Mouse (Mus musculus) CH12.LX (cell line): ENCODE results near the gene Osbp2. TPM values are rescaled to one million over a fixed set of nuclear protein-coding genes. Genes with fewer than 3 reads are reported as not detected.

Experiments
- DNase-seq: peaks from one replicate; pipeline ENCODE4 v3.0.0-alpha.2; 2013; ENCODE audit errors: extremely low read depth
- H3K27ac ChIP-seq: 2 replicates; pipeline ENCODE4 v1.5.1; 2012; ENCODE audit warnings: low read depth, mild to moderate bottlenecking, control low read depth, moderate library complexity; ENCODE audit not compliant: insufficient read depth
- H3K27me3 ChIP-seq: replicated peaks from 2 replicates; pipeline ENCODE3; 2012; ENCODE audit warnings: inconsistent platforms
- H3K36me3 ChIP-seq, 2 experiments: replicated peaks in 1 of 2; 2 replicates each; pipeline versions ENCODE3 to v1.6.1; 2012; ENCODE audit warnings: inconsistent platforms in 1 of 2, low read length in 1 of 2, mild to moderate bottlenecking in 1 of 2, mixed read lengths in 1 of 2, moderate library complexity in 1 of 2; ENCODE audit not compliant: control insufficient read depth in 1 of 2, insufficient read depth in 1 of 2
- H3K4me1 ChIP-seq, 2 experiments: 2 replicates each; pipeline ENCODE4 v1.6.1; 2012; ENCODE audit warnings: inconsistent platforms in 1 of 2, moderate library complexity in 1 of 2; ENCODE audit not compliant: insufficient read depth in 2 of 2, control insufficient read depth in 1 of 2
- H3K4me2 ChIP-seq: 2 replicates; pipeline ENCODE4 v1.6.1; 2012; ENCODE audit warnings: low read depth, mild to moderate bottlenecking, control low read depth; ENCODE audit not compliant: poor library complexity, insufficient read depth, severe bottlenecking
- H3K4me3 ChIP-seq, 3 experiments: fragments of 150-350 bp in 1 of 3; sonication (generic) in 1 of 3; replicated peaks in 1 of 3; 2 replicates each; pipeline versions ENCODE3 to v1.5.1; 2011 to 2012; ENCODE audit warnings: low read depth in 2 of 3, low read length in 2 of 3, mild to moderate bottlenecking in 2 of 3, moderate library complexity in 2 of 3, control low read depth in 1 of 3, improper control_type of control experiment in 1 of 3, inconsistent platforms in 1 of 3, mixed read lengths in 1 of 3; ENCODE audit not compliant: poor library complexity in 1 of 3
- H3K79me2 ChIP-seq: replicated peaks from 2 replicates; pipeline ENCODE4 v1.6.1; 2012; ENCODE audit warnings: mild to moderate bottlenecking, moderate library complexity; ENCODE audit not compliant: control insufficient read depth, poor library complexity, insufficient read depth, severe bottlenecking; ENCODE audit errors: extremely low read depth
- H3K9ac ChIP-seq: 2 replicates; pipeline ENCODE4 v1.6.1; 2012; ENCODE audit warnings: low read depth, mild to moderate bottlenecking, control low read depth, moderate library complexity; ENCODE audit not compliant: insufficient read depth
- H3K9me3 ChIP-seq: replicated peaks from 2 replicates; pipeline ENCODE3; 2012; ENCODE audit warnings: low read length, inconsistent platforms, mixed read lengths
- BHLHE40 ChIP-seq: IDR thresholded peaks from 2 replicates; pipeline ENCODE4 v1.6.1; 2011; ENCODE audit warnings: mild to moderate bottlenecking, low read depth, low read length, improper control_type of control experiment
- CHD1 ChIP-seq: IDR thresholded peaks from 2 replicates; pipeline ENCODE4 v1.6.1; 2012; ENCODE audit warnings: low read depth, low read length, improper control_type of control experiment, inconsistent platforms
- CTCF ChIP-seq, 2 experiments: IDR thresholded peaks in 1 of 2; conservative IDR thresholded peaks in 1 of 2; 2 replicates each; pipeline ENCODE4 v1.5.1; 2011 to 2012; ENCODE audit warnings: low read depth in 2 of 2, low read length in 2 of 2, improper control_type of control experiment in 1 of 2, inconsistent platforms in 1 of 2, mild to moderate bottlenecking in 1 of 2, moderate library complexity in 1 of 2
- ELF1 ChIP-seq: IDR thresholded peaks from 2 replicates; pipeline ENCODE4 v1.6.1; 2014; ENCODE audit warnings: low read depth, mild to moderate bottlenecking, inconsistent platforms, low read length, improper control_type of control experiment
- ETS1 ChIP-seq: conservative IDR thresholded peaks from 2 replicates; pipeline ENCODE4 v1.6.1; 2012; ENCODE audit warnings: low read depth, mild to moderate bottlenecking, inconsistent platforms, low read length, improper control_type of control experiment, moderate library complexity
- HCFC1 ChIP-seq: IDR thresholded peaks from 2 replicates; pipeline ENCODE4 v1.6.1; 2012; ENCODE audit warnings: low read depth, mild to moderate bottlenecking, inconsistent platforms, low read length, improper control_type of control experiment
- JUND ChIP-seq: conservative IDR thresholded peaks from 2 replicates; pipeline ENCODE4 v1.6.1; 2011; ENCODE audit warnings: low read depth, low read length, improper control_type of control experiment
- KAT2A ChIP-seq: IDR thresholded peaks from 2 replicates; pipeline ENCODE4 v1.6.1; 2012; ENCODE audit warnings: low read length, improper control_type of control experiment, inconsistent platforms; ENCODE audit not compliant: insufficient replicate concordance
- MAFK ChIP-seq: IDR thresholded peaks from 2 replicates; pipeline ENCODE4 v1.6.1; 2011; ENCODE audit warnings: low read length, improper control_type of control experiment; ENCODE audit not compliant: insufficient replicate concordance
- MAX ChIP-seq: IDR thresholded peaks from 2 replicates; pipeline ENCODE4 v1.6.1; 2011; ENCODE audit warnings: low read length, improper control_type of control experiment
- MAZ ChIP-seq: IDR thresholded peaks from 2 replicates; pipeline ENCODE4 v1.6.1; 2012; ENCODE audit warnings: low read depth, mild to moderate bottlenecking, inconsistent platforms, low read length, improper control_type of control experiment, moderate library complexity
- NELFE ChIP-seq: IDR thresholded peaks from 2 replicates; pipeline ENCODE4 v1.6.1; 2011; ENCODE audit warnings: low read depth, low read length, improper control_type of control experiment
- PAX5 ChIP-seq: IDR thresholded peaks from 2 replicates; pipeline ENCODE4 v1.6.1; 2012; ENCODE audit warnings: low read length, inconsistent platforms, mixed read lengths
- POLR2A ChIP-seq: IDR thresholded peaks from 2 replicates; pipeline ENCODE4 v1.6.1; 2011; ENCODE audit warnings: low read depth, mild to moderate bottlenecking, improper control_type of control experiment, low read length
- RAD21 ChIP-seq: IDR thresholded peaks from 2 replicates; pipeline ENCODE4 v1.6.1; 2011; ENCODE audit warnings: low read depth, mild to moderate bottlenecking, low read length, improper control_type of control experiment, moderate library complexity
- SIN3A ChIP-seq: IDR thresholded peaks from 2 replicates; pipeline ENCODE4 v1.6.1; 2012; ENCODE audit warnings: low read length, improper control_type of control experiment, inconsistent platforms
- SMC3 ChIP-seq: IDR thresholded peaks from 2 replicates; pipeline ENCODE4 v1.6.1; 2011; ENCODE audit warnings: low read depth, low read length, improper control_type of control experiment
- TBP ChIP-seq: conservative IDR thresholded peaks from 2 replicates; pipeline ENCODE4 v1.6.1; 2011; ENCODE audit warnings: low read depth, low read length, improper control_type of control experiment
- TCF12 ChIP-seq: IDR thresholded peaks from 2 replicates; pipeline ENCODE4 v1.6.1; 2014; ENCODE audit warnings: low read depth, mild to moderate bottlenecking, inconsistent platforms, low read length, improper control_type of control experiment
- ZC3H11A ChIP-seq: IDR thresholded peaks from 2 replicates; pipeline ENCODE4 v1.6.1; 2012; ENCODE audit warnings: low read depth, mild to moderate bottlenecking, inconsistent platforms, low read length, improper control_type of control experiment
- ZNF384 ChIP-seq: IDR thresholded peaks from 2 replicates; pipeline ENCODE4 v1.6.1; 2012; ENCODE audit warnings: low read depth, low read length, improper control_type of control experiment, inconsistent platforms
- dilution Hi-C: fragments of 300-500 bp; cut with MboI; formaldehyde crosslinking; loops from 2 replicates; pipeline ENCODE4 v1.14.3; 2020; ENCODE audit warnings: low sequenced_read_pairs; ENCODE audit not compliant: extremely low pct_unique_long_range_greater_than_20kb, extremely low pct_ligation_motif_present
- in situ Hi-C: fragments of 300-500 bp; cut with MboI; formaldehyde crosslinking; loops from 3 replicates; pipeline ENCODE4 v1.14.3; 2019; ENCODE audit warnings: low sequenced_read_pairs, low pct_ligation_motif_present, low pct_unique_long_range_greater_than_20kb, mixed read lengths
- polyA plus RNA-seq: library from polyadenylated mRNA; unstranded; fragments of >175 nt; gene quantifications from 2 replicates; pipeline ENCODE4 v1.2.1, GENCODE M21; 2012; ENCODE audit warnings: low read depth; ENCODE audit not compliant: insufficient read length
- total RNA-seq, 2 experiments: library from RNA; depleted of rRNA; stranded (reverse); fragments of 300-350 nt in 1 of 2; fragments of >200 nt in 1 of 2; gene quantifications; 2 replicates each; pipeline ENCODE4 v1.2.3; 2012 to 2014

The Osbp2 gene
- total and polyA plus RNA-seq, 3 experiments, result not detected

DNA sequence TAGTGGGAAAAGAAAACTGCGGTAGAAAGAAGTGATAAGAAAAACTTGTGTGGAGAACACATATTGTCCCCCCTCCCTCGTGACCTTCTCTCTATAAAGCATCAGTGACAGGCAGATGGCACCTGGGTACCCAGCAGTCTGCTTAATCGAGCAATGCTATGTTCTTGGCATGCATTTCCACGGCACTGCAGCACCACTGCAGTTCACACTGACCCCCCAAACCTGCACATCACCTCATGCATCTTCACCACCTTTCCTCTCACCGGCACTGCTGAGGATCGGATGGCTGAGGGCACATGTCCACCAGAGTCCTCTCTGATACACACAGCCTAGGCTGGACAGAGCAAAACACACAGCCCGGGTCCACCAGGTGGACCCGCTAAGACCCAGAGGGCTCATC, 90.6 kb downstream of the Osbp2 start:
- H3K4me2 ChIP-seq, result no peak overlapping the region
- TF ChIP-seq ZC3H11A (no peak), JUND (no peak), PAX5 (no peak), POLR2A (no peak), TCF12 (no peak), ETS1 (no peak), MAZ (no peak), ELF1 (no peak), TBP (no peak), SIN3A (no peak), NELFE (no peak), CTCF (conservative IDR thresholded peaks at IDR 0.05 in 1 of 2, IDR thresholded peaks at IDR 0.05 in 1 of 2; ENCODE audit: low read depth in 2 of 2, low read length in 2 of 2) (no peak), ZNF384 (no peak), KAT2A (no peak), MAFK (no peak), HCFC1 (no peak)
- DNase-seq, result no peak
- no peaks in the 10 kb centered on the region for H3K79me2 ChIP-seq
- H3K9ac ChIP-seq, result no peak overlapping the region
- H3K4me3 ChIP-seq, result no peak overlapping the region
- no peaks in the 10 kb centered on the region for H3K36me3 ChIP-seq
- in situ Hi-C loops, result no loop called here
- no peaks in the 10 kb centered on the region for H3K4me1 ChIP-seq
- H3K27me3 ChIP-seq, result peaks cover 58% of the 10 kb centered on the region
- H3K27ac ChIP-seq, result no peak overlapping the region
- H3K9me3 ChIP-seq, result peaks cover 9% of the 10 kb centered on the region
- dilution Hi-C loops, result no loop called here

DNA sequence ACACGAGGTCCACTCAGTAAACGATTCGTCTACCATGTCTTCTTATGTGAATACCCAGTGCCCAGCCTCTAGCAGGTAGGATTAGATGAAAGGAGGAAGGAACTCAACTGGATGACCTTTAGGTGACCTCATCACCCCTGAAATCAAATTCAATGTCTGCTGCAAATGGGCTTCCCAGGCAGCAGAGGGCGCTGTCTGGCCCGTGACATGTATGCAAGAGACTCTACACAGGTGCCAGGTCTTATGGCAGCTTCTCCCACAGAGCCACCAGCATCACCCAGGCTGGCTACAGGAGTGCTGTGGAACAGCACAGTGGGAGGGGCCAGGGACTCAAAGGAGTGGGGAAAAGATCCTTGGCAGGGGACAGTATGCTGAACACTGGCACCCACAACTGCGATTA, 92.4 kb downstream of the Osbp2 start:
- DNase-seq, result peak; percentile 63

More for the DNA sequence above, 92.4 kb downstream of the Osbp2 start:
- TF ChIP-seq CTCF (conservative IDR thresholded peaks at IDR 0.05 in 1 of 2, IDR thresholded peaks at IDR 0.05 in 1 of 2; ENCODE audit: low read depth in 2 of 2, low read length in 2 of 2), result peak; percentile 55 to 78
- TF ChIP-seq RAD21, result peak; percentile 27
- no peak for TF ChIP-seq PAX5
- peak; percentile 47; the same call in 1 of the 2 replicates for TF ChIP-seq BHLHE40
- no peak for TF ChIP-seq ZC3H11A
- TF ChIP-seq TCF12, result no peak
- TF ChIP-seq SMC3, result peak; percentile 64
- TF ChIP-seq CHD1, result no peak
- TF ChIP-seq MAX, result no peak
- no peak for TF ChIP-seq POLR2A
- TF ChIP-seq, all 38 proteins: peak for 4
- H3K4me3 ChIP-seq, result no peak overlapping the region
- in situ Hi-C loops (no loop called here), dilution Hi-C loops (no loop called here)
- peaks cover 9% of the 10 kb centered on the region for H3K9me3 ChIP-seq
- peaks cover 48% of the 10 kb centered on the region for H3K27me3 ChIP-seq
- no peak overlapping the region for H3K9ac ChIP-seq
- H3K79me2 ChIP-seq, result no peaks in the 10 kb centered on the region
- no peak overlapping the region for H3K27ac ChIP-seq
- H3K4me1 ChIP-seq, result no peaks in the 10 kb centered on the region
- no peak overlapping the region for H3K4me2 ChIP-seq
- H3K36me3 ChIP-seq, result no peaks in the 10 kb centered on the region
